Mouse (Mus musculus): ENCODE measurements around the gene Papss2.

DNA sequence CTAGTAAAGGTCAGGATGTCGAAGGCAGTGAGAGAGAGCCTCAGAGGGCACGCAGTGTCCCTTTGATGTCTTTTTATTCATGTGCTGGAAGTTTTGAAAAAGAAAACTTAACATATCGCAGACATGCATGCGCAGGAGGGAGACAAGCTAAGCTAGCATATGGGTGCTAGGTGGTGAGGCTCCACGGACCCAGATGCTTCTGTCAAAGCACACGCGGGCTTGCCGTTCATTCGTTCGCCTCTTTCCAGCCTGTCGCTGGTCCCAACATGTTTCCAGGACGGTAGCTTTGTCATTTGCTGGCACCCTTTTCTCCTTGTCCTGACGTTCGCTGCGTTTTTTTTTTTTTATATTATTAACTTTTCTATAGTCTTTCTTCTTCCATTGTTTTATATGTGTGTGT lies 47.4 kb upstream of the Papss2 start:
- TF ChIP-seq CTCF (IDR thresholded peaks at IDR 0.05; ENCODE audit: low read depth, low read length) (no peak), POLR2A (IDR thresholded peaks at IDR 0.05; ENCODE audit: borderline replicate concordance, low read depth, low read length) (no peak)
